Mouse (Mus musculus) heart, embryonic 16.5 days (tissue): Measurements from ENCODE around the gene Gm49333. TPM values are rescaled to one million over a fixed set of nuclear protein-coding genes. Genes with fewer than 3 reads are reported as not detected.
A peak's percentile ranks its signal among the peaks of the same experiment; 100 is the strongest.

Experiments
- ATAC-seq: fragments of 200-750 bp; cut with Nextera tagmentation; replicated peaks from 2 replicates; pipeline ENCODE4 v1.8.0; 2017; ENCODE audit warnings: moderate number of reproducible peaks; ENCODE audit not compliant: insufficient read depth, low FRiP score; ENCODE audit errors: extremely low read depth
- H3K27ac ChIP-seq: fragments of 300-500 bp; sonication (generic); 2 replicates; pipeline ENCODE4 v1.5.1; 2014; ENCODE audit warnings: mild to moderate bottlenecking, low read length, control low read depth, moderate library complexity
- H3K27me3 ChIP-seq: fragments of 300-500 bp; sonication (generic); 2 replicates; pipeline ENCODE4 v1.6.1; 2014; ENCODE audit warnings: low read length, mixed read lengths; ENCODE audit not compliant: control insufficient read depth, insufficient read depth
- H3K36me3 ChIP-seq: fragments of 300-500 bp; sonication (generic); 2 replicates; pipeline ENCODE4 v1.6.1; 2014; ENCODE audit not compliant: control insufficient read depth, insufficient read depth
- H3K4me1 ChIP-seq: fragments of 300-500 bp; sonication (generic); 2 replicates; pipeline ENCODE4 v1.6.1; 2014; ENCODE audit warnings: low read length, mixed read lengths; ENCODE audit not compliant: control insufficient read depth, insufficient read depth
- H3K4me2 ChIP-seq: fragments of 300-500 bp; sonication (generic); 2 replicates; pipeline ENCODE4 v1.6.1; 2014; ENCODE audit warnings: low read depth, mild to moderate bottlenecking, control low read depth, low read length
- H3K4me3 ChIP-seq: fragments of 300-500 bp; sonication (generic); 2 replicates; pipeline ENCODE4 v1.5.1; 2014; ENCODE audit warnings: mild to moderate bottlenecking, control low read depth, low read length
- H3K9ac ChIP-seq: fragments of 300-500 bp; sonication (generic); 2 replicates; pipeline ENCODE4 v1.6.1; 2014; ENCODE audit warnings: low read length, control low read depth
- H3K9me3 ChIP-seq: fragments of 300-500 bp; sonication (generic); replicated peaks from 2 replicates; pipeline ENCODE4 v1.6.1; 2016; ENCODE audit warnings: low read length; ENCODE audit not compliant: control insufficient read depth
- WGBS: fragments of 180-500 bp; shearing (Covaris S2); extraction: QIAGEN DNeasy Blood & Tissue Kit; methylation state at CpG from one replicate; pipeline ENCODE4 v1.1.7; 2014; 5-methylcytosine and 5-hydroxymethylcytosine counted together
- polyA plus RNA-seq: library from polyadenylated mRNA; unstranded; fragments of >200 nt; fragmentation: Nextera tagmentation; extraction: Ambion mirVana; gene quantifications from 2 replicates; pipeline ENCODE4 v1.2.1, GENCODE M21; 2015

Gene Gm49333
- polyA plus RNA-seq, 1 experiment from 2014 or later = not detected

GRCm38 (mm10) chr16:20621991-20622685, 10.7 kb downstream of the Gm49333 start:
- peak overlapping the region; percentile 55 for H3K9ac ChIP-seq
- H3K4me1 ChIP-seq = peaks cover 19% of the 10 kb centered on the region
- H3K27me3 ChIP-seq = peaks cover 36% of the 10 kb centered on the region
- H3K4me2 ChIP-seq = peak overlapping the region; percentile 98
- ATAC-seq = peak; percentile 33
- H3K36me3 ChIP-seq = no peaks in the 10 kb centered on the region
- H3K9me3 ChIP-seq = no peaks in the 10 kb centered on the region
- peak overlapping the region; percentile 72 for H3K4me3 ChIP-seq
- 0 out of 2 replicates have a peak overlapping the region, but pooled peaks have one; percentile 26 for H3K27ac ChIP-seq
- WGBS = under 1% methylated on average over 35 of the region's 37 CpGs

- no peaks in the 10 kb centered on the region for H3K9me3 ChIP-seq
- no peak for ATAC-seq
- H3K4me3 ChIP-seq = no peak overlapping the region
- H3K27ac ChIP-seq = no peak overlapping the region
- H3K4me2 ChIP-seq = no peak overlapping the region
- WGBS = 54% methylated on average over 2 of the region's 2 CpGs
- H3K4me1 ChIP-seq = peaks cover 19% of the 10 kb centered on the region
- no peaks in the 10 kb centered on the region for H3K36me3 ChIP-seq
- no peak overlapping the region for H3K9ac ChIP-seq
- peaks cover 36% of the 10 kb centered on the region for H3K27me3 ChIP-seq
Measured at GRCm38 (mm10) chr16:20623211-20623610, 11.8 kb downstream of the Gm49333 start.

GRCm38 (mm10) chr16:20628871-20629391, 17.5 kb downstream of the Gm49333 start:
- Histone ChIP-seq H3K4me2 (no peak overlapping the region; the same call in 1 of the 2 replicates), H3K27ac (no peak overlapping the region), H3K27me3 (peaks cover 22% of the 10 kb centered on the region), H3K9ac (no peak overlapping the region), H3K4me1 (peaks cover 7% of the 10 kb centered on the region; the same call in 1 of the 2 replicates), H3K4me3 (no peak overlapping the region), H3K36me3 (no peaks in the 10 kb centered on the region), H3K9me3 (no peaks in the 10 kb centered on the region)
- no peak for ATAC-seq
- WGBS = 52% methylated on average over 11 of the region's 11 CpGs

- no peak; the same call in 1 of the 2 replicates for ATAC-seq
Measured at GRCm38 (mm10) chr16:20629731-20630634, 18.6 kb downstream of the Gm49333 start, which contains the start of gene Ece2. Gene Ece2, plus strand, starts transcription at chr16:20629828.

GRCm38 (mm10) chr16:20637410-20637809, 26.0 kb downstream of the Gm49333 start:
- Histone ChIP-seq H3K4me3 (no peak overlapping the region), H3K4me1 (no peaks in the 10 kb centered on the region), H3K36me3 (no peaks in the 10 kb centered on the region), H3K9ac (no peak overlapping the region), H3K4me2 (no peak overlapping the region), H3K9me3 (no peaks in the 10 kb centered on the region), H3K27ac (no peak overlapping the region), H3K27me3 (no peaks in the 10 kb centered on the region)
- no peak for ATAC-seq
- WGBS = 72% methylated on average over 8 of the region's 8 CpGs

More at GRCm38 (mm10) chr16:20629731-20630634, 18.6 kb downstream of the Gm49333 start, which contains the start of gene Ece2:
- peaks cover 7% of the 10 kb centered on the region; the same call in 1 of the 2 replicates for H3K4me1 ChIP-seq
- peaks cover 22% of the 10 kb centered on the region for H3K27me3 ChIP-seq
- no peaks in the 10 kb centered on the region for H3K9me3 ChIP-seq
- peak within 1 kb of the TSS; percentile 87 for H3K4me2 ChIP-seq
- H3K9ac ChIP-seq = peak within 1 kb of the TSS; percentile 58
- peak within 1 kb of the TSS; percentile 61 for H3K4me3 ChIP-seq
- 9% methylated on average over 52 of the region's 54 CpGs for WGBS
- no peak within 1 kb of the TSS for H3K27ac ChIP-seq
- no peaks in the 10 kb centered on the region for H3K36me3 ChIP-seq

- 72% methylated on average over 8 of the region's 8 CpGs for WGBS
- H3K9ac ChIP-seq = no peak overlapping the region
- no peak overlapping the region for H3K27ac ChIP-seq
- H3K4me3 ChIP-seq = no peak overlapping the region
- H3K9me3 ChIP-seq = no peaks in the 10 kb centered on the region
- no peak overlapping the region for H3K4me2 ChIP-seq
- H3K27me3 ChIP-seq = no peaks in the 10 kb centered on the region
- no peak for ATAC-seq
- no peaks in the 10 kb centered on the region for H3K36me3 ChIP-seq
- H3K4me1 ChIP-seq = no peaks in the 10 kb centered on the region
Measured at GRCm38 (mm10) chr16:20638367-20638766, 27.0 kb downstream of the Gm49333 start.

GRCm38 (mm10) chr16:20642161-20642560, 30.8 kb downstream of the Gm49333 start:
- Histone ChIP-seq H3K9ac (no peak overlapping the region), H3K27me3 (no peaks in the 10 kb centered on the region), H3K4me2 (no peak overlapping the region), H3K9me3 (no peaks in the 10 kb centered on the region), H3K36me3 (no peaks in the 10 kb centered on the region), H3K27ac (no peak overlapping the region), H3K4me1 (no peaks in the 10 kb centered on the region), H3K4me3 (no peak overlapping the region)
- ATAC-seq = no peak
- 7% methylated on average over 8 of the region's 8 CpGs for WGBS

GRCm38 (mm10) chr16:20643911-20644310, 32.5 kb downstream of the Gm49333 start:
- Histone ChIP-seq H3K9me3 (no peaks in the 10 kb centered on the region), H3K27me3 (no peaks in the 10 kb centered on the region), H3K27ac (no peak overlapping the region), H3K4me3 (no peak overlapping the region), H3K4me1 (no peaks in the 10 kb centered on the region), H3K36me3 (no peaks in the 10 kb centered on the region), H3K9ac (no peak overlapping the region), H3K4me2 (no peak overlapping the region)
- ATAC-seq = no peak
- 78% methylated on average over 7 of the region's 7 CpGs for WGBS
